Mouse (Mus musculus) thymus, adult 18-20 months (tissue): ENCODE measurements around the gene Tbata.

ENCODE experiments used
- DNase-seq, 2 experiments: peaks; one replicate each; pipeline ENCODE4 v3.0.0; 2022; ENCODE audit warnings: mixed read lengths in 2 of 2

Tbata gene

DNA sequence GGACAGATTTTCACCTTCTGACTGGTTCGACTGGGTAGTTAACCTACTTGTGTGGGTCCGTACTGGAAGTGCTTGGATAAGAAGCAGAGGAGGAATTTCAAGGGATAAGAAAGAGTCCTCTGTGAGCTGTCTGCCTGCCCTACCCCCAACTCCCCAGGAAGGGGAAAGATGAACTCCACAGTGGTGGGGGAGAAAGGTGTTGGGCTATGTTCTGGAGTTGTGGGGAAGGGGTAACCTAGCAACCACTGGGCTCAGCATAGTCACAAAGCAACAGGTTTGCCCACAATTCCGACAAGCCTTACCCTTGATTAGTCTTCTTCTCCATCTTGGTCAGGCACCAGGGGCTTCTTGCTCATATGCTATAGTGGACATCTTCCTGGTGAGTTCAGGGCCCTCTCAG is at the start of gene Tbata:
Gene Tbata, plus strand, starts transcription at position 301 of the 400 bp plus-strand sequence.
- no peak for DNase-seq

DNA sequence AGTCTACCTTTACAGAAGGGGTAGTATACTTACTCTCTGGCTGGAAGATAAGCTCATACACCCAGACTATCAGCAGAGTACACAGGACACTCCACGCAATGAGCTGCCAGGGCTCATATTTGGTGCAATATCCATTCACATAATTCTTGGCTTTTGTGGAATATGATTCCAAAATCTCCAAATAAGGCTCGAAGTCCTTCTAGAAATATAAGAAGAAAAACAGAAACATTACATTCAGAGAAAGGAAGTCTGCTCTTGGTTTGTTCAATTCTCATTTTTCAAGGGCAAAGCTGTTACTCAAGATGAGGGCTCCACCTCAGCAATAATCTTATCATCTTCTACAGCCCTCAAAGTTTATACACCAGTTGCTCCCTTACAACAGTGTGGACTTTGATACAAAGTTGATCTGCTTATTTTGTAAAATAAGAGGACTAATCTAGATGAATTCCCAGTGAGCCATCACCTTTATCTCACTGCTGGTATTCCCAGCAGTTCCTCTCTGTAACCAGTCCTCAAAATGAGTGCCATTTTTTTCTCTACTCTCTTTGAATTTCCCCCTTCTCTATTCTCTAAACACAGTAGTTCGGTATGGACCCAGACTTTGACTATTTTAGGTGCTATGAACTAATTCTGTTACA is 48.4 kb upstream of the Tbata start:
- no peak for DNase-seq

DNA sequence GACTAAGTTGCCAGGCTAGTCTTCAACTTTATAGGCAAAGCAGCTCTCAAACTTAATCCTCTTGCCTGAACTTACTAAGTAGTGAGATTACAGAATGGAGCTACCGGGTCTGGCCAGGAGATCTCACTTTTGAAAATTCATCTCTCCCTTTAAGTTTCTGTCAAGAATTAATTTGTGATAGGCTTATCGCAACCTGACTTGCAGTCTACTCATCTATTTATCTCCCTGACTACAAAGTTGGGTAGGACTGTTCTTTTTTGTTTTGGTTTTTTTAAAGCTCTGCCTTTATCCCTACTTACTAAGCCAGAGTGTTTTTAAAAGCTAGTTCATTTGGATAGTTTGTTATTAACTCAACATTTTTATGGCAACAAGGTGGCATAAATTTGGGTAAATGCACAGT is 47.3 kb upstream of the Tbata start:
- no peak for DNase-seq

DNA sequence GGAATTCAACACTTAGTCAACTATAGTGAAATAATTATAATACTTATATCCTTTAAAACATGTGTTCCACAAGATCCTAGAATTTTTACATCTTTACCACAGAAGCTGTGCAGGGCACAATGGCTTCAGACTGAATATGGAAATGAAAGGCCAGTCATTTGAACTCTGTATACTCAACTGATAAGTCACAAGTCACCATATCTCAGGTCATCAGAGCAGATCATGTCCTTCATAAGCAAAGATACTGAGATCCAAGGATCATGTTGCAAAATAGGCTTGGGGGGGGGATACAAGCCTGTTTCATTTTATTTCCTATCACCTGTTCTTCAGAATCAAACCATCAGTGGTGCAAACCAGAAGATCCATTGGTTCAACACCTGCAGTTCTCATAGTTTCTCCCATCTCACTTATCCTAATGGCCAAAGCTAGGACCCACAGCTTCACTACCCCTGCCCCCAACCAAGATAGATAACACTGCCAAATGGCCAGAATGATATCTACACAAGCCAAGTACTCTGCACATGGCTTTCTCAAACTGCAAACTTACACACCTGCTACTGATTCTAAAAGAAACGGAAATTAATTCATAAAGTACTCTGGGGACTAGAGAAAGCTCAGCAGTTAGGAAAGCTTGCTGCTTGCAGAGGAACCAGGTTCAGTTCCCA is 42.9 kb upstream of the Tbata start:
- DNase-seq: no peak

DNA sequence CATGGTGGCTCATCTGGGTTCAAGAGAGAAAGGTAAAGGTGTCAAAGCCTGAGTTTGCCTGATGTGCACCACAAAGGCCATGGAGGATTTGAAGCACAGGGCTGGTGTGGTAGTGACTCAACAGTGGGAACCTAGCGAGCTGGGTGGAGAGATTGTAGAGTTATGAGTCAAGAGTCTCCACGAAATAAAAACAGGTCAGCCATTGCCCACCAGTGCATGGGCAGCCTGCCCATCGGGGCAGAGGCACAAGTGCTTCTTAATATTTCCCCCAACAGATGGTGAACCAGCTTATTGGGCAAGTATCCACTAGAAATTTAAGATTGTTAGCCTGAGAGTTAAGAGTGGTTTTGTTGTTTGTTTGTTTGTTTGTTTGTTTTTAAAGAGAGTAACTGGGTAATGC is 40.8 kb upstream of the Tbata start:
- no peak for DNase-seq

DNA sequence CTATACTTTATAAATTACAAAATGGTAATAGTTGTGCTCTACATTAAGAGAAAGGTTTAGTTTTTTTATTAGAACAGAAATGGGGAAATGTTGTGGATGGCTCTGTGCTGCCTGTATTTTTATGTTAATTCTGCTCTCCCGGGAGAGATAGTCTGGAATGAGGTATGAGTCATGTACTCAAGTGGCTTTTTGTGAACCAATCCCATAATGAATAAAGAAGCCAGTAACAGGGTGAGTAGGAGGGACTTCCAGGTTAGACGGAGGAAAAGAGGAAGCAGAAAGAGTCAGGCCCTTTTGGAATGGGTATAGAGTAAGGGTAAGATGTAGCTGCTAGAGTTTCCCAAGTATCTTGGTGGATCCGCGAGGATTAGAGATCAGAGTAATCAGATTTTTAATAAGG is 37.7 kb upstream of the Tbata start:
- no peak for DNase-seq

DNA sequence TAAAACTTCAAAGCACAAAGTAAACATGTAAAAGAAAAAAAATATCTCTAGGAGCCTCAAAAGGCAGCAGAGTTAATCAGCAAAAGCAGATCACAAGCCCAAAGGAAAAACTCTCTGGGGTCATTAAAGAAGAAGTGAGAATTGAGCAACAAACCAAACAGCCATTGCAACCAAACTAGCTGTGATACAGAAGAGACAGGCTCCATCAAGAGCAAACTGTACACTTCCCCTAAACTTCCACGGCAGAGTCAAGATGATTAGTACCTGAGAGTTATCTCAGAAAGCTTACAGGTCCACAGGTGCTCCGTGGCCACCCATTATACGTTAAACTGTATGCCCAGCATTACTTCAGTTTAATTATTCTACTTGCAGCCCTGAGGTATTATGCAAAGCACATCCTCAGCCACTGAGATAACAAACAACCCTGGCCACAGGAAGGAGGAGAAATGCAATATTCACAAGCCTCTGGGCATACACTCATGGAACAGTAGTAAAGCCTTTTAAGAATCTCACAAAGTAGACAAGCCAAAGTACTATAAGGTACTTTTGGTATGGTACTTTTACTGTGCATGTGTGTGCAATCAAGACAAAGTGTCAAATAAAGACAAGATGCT is 36.4 kb upstream of the Tbata start:
- DNase-seq: no peak

DNA sequence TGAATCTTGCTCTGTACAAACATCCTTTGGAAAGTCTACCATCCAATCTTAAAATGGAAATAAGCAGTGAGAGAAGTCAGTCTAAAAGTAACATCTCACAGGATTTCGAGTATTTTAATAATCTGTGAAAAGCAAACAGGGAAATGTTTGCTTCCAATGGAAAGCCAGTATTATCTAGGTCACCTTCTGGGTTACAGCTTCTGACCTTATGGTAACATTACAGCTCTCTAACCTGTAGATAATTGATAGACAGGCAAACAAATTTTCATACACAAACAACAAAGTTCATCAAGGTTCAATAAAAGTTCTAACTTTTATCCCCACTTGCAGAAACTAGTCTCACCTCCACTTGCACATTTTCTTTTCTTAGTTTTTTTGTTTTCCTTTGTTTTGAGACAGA is 34.2 kb upstream of the Tbata start:
- DNase-seq: no peak

DNA sequence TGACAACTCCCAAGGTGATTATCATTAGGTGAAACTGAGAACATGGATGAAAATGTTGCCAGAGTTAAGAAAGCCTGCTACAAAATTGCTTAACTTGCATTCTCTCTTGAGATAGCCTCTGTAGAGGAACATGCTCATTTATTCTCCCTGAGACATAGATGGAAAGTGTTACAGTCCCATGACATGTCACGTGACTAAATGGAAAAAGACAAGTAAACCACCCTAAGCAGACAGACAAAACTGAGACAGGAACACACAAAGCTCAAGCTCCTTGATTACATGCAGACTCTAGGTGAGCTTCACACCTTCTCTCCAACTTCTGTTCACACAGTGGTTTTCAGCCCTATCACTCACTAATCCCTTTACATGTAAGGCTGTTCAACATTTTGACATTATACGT is 28.4 kb upstream of the Tbata start:
- DNase-seq: no peak

DNA sequence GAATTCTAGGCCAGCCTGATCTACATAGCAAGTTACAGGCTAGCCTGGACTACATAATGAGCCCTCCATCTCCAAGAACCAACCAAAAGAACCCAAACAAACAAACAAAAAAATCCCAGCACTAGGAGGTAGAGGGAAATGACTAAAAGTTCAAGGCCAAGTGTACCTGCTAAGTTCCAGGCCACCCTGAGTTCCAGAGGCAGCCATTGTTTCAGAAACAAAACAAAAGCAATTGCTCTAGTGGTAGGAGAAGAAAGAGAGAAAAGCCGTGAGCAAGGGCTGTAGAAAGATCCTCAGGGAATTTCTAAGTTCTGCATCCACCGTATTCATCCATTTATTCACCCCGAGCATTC is 26.0 kb upstream of the Tbata start:
- DNase-seq: no peak

DNA sequence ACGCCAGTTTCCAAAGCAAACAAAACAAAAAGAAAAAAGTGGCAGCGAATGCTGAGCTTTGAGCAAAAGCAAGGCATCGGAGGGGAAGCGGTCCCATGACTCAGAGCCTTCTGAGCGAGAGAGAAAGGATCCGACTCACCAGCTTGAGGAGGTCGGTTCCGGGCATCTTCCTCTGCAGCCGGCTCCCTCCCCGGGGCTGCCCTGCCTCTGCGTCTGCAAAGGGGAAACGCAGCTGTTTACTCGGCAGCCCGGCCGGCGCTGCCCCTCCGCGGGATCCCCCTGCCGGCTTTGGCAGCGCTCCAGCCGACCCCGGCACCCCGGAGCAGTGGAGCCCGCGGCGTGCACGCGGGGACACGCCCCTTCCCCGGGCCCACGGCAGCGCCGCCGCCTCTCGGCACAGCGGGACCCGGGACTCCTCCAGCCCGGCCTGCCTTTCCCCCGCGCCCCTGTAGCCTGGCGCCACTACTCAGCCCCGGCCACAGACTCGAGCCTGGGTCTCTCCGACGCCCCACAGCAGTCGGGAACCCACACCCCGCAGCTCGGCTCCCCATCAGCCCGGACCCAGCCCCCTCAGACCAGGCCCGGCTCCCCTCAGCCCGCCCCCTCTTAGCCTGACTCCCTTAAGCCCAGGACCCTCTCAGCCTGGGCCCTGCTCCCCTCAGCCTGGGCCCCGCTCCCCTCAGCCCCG is 25.5 kb upstream of the Tbata start:
- peak; percentile 60 to 68 for DNase-seq

DNA sequence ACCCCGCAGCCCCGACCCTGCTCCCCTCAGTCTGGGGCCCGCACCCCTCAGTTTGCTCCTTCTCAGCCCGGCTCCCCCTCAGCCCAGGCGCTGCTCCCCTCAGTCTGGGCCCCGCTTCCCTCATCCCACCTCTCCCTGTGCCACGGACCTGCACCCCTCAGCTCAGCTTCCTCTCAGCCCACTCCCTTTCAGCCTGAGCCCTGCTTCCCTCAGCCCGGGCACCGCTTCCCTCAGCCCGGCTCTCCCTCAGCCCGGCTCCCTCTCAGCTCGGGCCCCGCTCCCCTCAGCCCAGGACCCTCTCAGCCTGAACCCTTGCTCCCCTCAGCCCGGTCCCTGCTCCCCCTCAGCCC is 25.0 kb upstream of the Tbata start:
- DNase-seq: peak; percentile 28 to 32

DNA sequence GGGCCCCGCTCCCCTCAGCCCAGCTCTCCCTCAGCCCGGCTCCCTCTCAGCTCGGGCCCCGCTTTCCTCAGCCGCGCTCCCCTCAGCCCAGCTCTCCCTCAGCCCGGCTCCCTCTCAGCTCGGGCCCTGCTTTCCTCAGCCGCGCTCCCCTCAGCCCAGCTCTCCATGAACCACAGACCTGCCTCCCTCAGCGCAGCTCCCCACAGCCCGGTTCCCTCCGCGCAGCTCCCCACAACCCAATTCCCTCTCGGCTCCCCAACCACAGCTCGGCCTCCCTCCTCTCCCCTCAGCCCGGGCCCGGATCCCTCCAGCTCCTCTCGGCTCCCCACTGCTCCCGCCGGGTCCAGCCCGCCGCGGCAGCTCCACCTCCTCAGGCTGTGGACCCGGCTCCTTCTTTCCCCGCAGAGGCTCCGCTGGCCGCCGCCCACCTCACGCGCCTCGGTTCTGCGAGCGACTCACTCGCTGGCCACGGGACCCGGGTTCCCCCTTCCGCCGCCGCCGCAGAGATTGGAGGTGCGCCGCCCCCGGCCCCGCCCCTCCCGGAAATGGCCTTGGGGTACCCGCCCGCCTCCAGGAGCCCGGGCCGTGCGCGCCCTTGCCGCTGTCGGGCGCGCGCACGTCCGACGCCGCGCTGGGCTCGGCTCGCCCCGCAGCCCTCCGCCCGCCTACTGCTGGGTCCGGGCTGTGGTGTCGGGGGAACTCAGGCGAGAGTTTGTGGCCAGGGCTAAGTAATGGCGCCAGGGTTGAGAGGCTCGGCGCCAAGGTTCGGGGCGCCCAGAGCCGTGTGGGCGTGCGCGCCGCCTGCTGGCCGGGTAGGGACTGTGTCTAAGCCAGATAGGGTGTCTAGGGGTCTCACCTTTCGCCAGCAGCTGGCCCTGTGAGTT is 24.4 kb upstream of the Tbata start, which contains the start of gene Sgpl1:
Gene Sgpl1, minus strand, starts transcription at position 547 of the 884 bp plus-strand sequence.
- DNase-seq: peak; percentile 80 to 81

DNA sequence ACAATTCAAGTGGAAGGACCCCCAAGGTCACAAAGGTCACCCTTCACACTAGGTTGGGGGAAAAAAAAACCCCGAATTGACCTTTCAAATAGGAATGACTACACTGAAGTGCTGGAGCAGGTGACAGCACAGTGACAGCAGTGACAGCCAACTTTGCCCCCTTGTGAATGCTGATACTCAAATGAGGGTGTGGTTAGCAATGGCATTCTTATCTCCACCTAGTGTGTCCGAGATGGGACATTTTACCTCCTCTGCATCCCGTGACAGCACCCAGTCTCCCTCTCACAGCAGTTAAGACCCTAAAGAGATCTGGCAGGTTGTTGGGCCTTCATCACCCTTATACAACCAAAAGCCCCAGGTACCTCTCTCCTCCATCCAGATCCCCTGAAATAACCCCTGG is 22.3 kb upstream of the Tbata start:
- no peak for DNase-seq

DNA sequence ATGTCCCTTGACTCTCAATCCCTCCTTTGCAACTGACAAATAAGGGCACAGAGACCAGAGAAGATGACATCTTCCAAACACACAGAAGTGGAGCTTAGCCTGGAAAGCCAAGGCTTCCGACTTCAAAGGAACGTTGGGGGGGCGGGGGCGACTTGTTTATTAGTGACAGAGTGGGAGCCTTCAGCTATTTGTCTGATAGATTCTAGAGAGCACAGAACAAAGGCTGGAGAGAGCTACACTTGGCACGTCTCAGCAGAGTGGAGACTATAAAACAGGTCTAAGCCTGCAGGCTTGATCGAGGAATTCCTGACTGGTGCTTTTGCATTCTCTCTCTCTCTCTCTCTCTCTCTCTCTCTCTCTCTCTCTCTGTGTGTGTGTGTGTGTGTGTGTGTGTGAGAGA is 21.1 kb upstream of the Tbata start:
- no peak for DNase-seq

DNA sequence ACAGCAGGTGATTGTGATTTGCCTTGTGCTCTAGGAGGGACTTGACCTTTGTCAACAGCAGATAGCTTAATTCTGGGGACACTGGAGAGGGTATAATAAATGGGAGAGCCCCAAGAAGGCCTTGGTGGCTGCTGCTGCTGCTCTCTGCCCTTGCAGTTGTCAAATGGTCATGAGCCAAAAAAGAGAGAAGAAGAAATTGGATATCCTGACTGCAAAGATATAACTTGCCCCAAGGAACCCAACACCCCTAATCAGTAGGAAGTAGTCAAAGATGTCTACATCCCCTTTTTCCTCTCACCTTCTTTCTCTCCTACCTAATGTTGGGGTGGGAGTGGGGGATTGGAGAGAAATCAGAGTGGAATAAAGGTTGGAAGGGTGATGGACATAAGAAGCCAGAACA is 19.6 kb upstream of the Tbata start:
- DNase-seq: no peak

DNA sequence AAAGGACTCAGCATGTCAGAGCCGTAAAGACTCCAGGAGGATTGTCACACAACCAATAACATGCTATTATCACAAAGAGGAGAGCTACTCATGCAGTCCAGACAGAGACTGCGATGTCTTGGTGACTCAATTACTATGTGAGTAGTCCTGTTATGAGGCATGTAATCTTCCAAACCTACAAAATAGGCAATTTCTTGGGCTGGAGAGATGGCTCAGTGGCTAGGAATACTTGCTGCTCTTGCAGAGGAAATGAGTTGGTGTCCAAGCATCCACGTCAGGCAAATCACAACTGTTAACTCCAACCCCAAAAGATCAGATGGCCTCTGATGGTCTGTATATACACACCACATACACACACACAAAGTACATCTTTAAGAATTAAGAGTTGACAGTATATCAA is 16.1 kb upstream of the Tbata start:
- no peak for DNase-seq

DNA sequence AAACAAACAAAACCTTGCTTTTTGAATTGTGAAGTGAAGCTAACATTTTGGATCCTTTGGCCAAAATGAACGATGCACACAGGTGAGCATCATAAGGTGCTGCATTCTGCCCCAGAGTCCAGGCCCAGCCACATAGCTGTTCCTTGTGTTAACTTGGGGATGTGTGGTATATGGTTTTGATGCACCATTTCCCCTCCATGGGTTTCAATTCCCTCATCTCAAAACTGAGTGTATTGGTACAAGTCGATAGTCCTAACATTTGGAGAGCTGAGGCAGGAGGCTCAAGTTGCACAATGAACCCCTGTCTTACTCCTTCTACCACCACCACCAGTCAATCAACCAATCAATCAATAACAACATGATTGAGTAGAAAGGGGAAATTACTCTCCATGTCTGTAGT is 15.3 kb upstream of the Tbata start:
- DNase-seq: no peak

DNA sequence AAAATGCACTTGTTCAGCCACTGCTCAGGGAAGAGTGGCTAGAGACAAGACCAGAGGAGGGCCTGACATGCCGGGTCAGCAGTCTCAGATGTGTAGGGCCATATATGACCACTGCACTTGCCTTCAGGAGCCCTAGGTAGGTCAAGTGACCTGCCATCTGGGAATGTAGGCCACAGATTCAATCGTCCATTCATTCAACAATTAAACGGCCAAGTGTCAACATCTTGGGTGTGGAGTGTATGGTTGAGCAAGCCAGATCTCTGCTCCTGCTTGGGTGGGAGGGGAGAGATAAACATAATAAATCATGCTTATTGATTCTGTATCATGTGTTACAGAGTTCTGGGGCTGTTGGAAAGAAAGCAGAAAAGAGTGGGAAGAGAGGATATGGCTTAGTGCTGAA is 13.2 kb upstream of the Tbata start:
- no peak for DNase-seq

DNA sequence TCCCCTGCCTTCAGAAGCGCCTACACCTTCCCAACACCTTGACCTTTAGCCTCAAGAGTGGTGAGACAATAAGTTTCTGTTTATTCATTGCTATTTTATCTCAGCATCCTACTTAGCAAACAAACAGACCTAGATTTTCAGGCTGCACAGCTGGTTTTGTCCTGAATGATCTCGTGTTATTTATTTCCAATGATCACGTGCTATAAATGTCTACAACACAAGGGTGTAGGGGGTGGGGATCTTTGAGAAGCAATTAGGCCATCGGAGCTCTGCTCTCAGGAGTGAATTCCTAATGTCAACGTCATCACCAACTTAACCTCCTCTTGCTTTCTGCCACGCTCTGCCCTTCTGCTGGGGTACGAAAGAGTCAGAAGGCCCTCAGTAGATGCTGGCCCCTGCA is 11.7 kb upstream of the Tbata start:
- DNase-seq: no peak

DNA sequence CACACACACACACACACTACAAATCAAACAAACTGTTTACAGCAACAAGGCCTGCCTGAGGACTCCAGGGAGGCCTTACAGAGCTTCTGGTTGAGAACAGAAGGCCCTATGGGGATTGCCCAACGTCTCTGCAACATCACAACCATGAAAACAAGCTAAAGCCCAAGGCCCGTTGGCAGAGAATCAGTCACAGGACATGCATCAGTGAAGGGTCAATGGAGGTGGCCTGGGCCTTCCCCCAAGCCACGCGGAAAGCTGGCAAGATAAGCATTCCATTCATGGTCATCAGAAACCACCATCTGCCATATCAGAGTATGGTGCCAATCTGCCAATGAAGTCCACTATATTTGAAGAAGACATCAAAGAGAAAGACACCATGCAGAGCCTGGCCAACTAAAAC is 11.1 kb upstream of the Tbata start:
- DNase-seq: no peak

DNA sequence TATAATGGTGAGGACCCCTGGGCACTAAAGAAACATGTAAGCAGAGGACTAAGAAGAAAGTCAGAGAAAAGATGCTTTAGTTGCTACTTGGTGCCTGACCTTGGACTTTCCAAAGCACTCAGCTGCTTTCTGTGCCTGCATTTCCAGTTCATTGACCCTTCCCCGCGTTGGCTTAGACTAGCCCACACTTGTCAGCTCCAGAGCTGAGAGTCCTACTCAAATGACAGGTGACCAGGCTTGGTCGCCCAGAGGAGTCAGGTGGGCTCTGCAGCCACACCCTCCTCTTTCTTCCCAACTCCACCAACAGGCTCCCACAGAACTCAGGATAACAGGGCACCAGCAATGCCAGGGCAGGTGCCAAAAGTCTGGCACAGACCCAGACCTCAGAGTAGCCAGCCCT is 9.4 kb upstream of the Tbata start:
- no peak for DNase-seq
